Mouse (Mus musculus): ENCODE data around the gene Plekha7. TPM values are rescaled to one million over a fixed set of nuclear protein-coding genes. Genes with fewer than 3 reads are reported as not detected.

Gene Plekha7
- polyA plus RNA-seq, 1 experiment from 2014 or later = 11.8 TPM

DNA sequence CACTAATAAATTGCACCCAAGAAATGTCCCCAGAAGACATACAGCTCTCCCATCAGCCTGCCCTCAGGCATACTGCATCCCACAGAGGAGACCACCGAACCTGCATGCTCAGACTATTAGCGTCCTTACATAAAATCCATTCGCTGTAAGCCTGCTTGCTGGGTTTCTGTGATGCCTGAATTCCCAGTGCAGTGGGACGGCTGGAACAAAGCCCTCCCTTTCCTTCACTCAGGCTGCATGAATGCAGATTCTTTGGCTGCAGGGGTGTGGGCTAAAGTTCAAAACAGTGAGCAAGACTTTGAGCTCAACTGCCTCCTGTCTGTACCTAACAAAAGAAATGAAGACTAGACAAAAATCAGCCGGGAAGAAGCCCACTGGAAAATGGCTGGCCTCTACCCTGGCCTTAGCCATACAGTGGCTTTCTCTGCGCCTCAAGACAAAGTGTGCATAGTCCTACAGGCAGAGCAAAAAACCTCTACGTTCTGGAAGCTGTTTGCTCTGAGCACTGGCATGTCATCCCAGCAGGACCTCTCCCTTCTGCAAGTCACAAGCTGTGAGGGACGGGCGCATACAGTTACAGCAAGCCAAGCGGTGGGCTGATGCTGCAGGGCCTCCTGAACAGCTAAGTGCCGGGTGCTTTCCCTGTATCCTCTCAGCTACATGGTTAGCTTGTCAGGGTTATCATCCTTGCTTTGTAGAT lies 123.7 kb downstream of the Plekha7 start:
- Histone ChIP-seq H3K9ac (ENCODE audit: low read depth, low read length) (no peak overlapping the region), H3K27ac (no peak overlapping the region), H3K9me3 (replicated peaks; ENCODE audit: low read length) (0 out of 2 replicates have a peak, but pooled peaks cover 3% of the 10 kb centered on the region), H3K4me1 (replicated peaks; ENCODE audit: insufficient read depth, low read length) (no peaks in the 10 kb centered on the region), H3K36me3 (ENCODE audit: insufficient read depth, low read length) (no peaks in the 10 kb centered on the region), H3K4me2 (ENCODE audit: low read length) (no peak overlapping the region), H3K4me3 (replicated peaks; ENCODE audit: low read depth, low read length) (no peak overlapping the region), H3K27me3 (ENCODE audit: insufficient read depth, low read length) (no peaks in the 10 kb centered on the region)
- no peak for TF ChIP-seq CTCF (IDR thresholded peaks at IDR 0.05; ENCODE audit: low read depth)
- DNase-seq (ENCODE audit: low spot score) (no peak), ATAC-seq (replicated peaks; ENCODE audit: low FRiP score, low read depth) (no peak)
- 61% methylated on average over 11 of the region's 11 CpGs for WGBS

DNA sequence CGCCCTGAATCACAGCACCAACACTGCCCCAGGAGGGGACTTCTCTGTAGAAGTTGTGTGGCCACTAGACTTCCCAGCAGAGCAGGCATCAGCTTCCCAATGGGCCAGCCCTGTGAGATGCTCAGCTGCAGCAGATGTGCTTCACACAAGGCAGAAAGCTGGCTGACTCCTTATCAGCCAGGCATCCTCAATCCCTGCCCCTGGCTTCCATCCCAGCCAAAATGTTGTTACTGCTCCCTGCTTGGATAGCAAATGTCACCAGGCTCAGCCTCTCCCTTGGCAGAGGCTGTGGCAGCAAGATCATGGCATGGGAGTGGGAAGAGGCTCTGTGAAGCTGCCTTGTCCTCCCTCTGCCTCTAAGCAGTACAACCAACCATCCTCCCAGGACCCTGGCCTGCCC lies 125.7 kb downstream of the Plekha7 start:
- Histone ChIP-seq H3K27me3 (ENCODE audit: insufficient read depth, low read length) (no peaks in the 10 kb centered on the region), H3K27ac (no peak overlapping the region), H3K4me3 (replicated peaks; ENCODE audit: low read depth, low read length) (no peak overlapping the region), H3K4me2 (ENCODE audit: low read length) (no peak overlapping the region), H3K36me3 (ENCODE audit: insufficient read depth, low read length) (no peaks in the 10 kb centered on the region), H3K9me3 (replicated peaks; ENCODE audit: low read length) (no peaks in the 10 kb centered on the region), H3K9ac (ENCODE audit: low read depth, low read length) (no peak overlapping the region), H3K4me1 (replicated peaks; ENCODE audit: insufficient read depth, low read length) (no peaks in the 10 kb centered on the region)
- DNase-seq (ENCODE audit: low spot score) (no peak), ATAC-seq (replicated peaks; ENCODE audit: low FRiP score, low read depth) (no peak)
- TF ChIP-seq CTCF (IDR thresholded peaks at IDR 0.05; ENCODE audit: low read depth) = no peak
- WGBS = 81% methylated on average over 1 of the region's 1 CpGs

DNA sequence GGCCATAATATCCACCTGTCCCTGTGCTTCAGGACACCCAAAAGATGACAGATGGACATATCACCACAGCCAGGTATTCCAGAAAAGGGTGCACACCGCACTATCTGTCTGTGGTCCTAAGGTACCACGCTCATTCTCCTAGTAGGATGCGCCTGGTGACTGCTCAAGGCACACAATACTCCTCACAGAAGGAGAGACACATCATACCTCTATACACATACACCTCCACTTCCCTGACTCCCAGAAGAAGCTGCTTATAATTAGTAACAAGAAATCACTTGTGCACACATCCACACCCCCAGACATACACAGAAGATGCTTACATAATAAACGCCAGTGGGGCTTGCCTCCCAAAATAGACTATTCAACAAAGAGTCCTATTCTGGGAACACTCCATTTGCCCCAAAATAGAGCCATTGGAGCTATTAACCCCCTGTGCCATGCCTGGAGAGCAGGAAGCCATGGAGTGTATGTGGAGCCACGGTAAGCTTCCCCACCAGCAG lies 126.7 kb downstream of the Plekha7 start:
- TF ChIP-seq CTCF (IDR thresholded peaks at IDR 0.05; ENCODE audit: low read depth) = no peak
- H3K27ac ChIP-seq = no peak overlapping the region
- no peaks in the 10 kb centered on the region for H3K9me3 ChIP-seq (replicated peaks; ENCODE audit: low read length)
- H3K4me3 ChIP-seq (replicated peaks; ENCODE audit: low read depth, low read length) = no peak overlapping the region
- no peak overlapping the region for H3K4me2 ChIP-seq (ENCODE audit: low read length)
- H3K27me3 ChIP-seq (ENCODE audit: insufficient read depth, low read length) = no peaks in the 10 kb centered on the region
- no peaks in the 10 kb centered on the region for H3K36me3 ChIP-seq (ENCODE audit: insufficient read depth, low read length)
- ATAC-seq (replicated peaks; ENCODE audit: low FRiP score, low read depth) (no peak), DNase-seq (ENCODE audit: low spot score) (no peak)
- WGBS = 89% methylated on average over 5 of the region's 5 CpGs
- no peak overlapping the region for H3K9ac ChIP-seq (ENCODE audit: low read depth, low read length)
- no peaks in the 10 kb centered on the region for H3K4me1 ChIP-seq (replicated peaks; ENCODE audit: insufficient read depth, low read length)

DNA sequence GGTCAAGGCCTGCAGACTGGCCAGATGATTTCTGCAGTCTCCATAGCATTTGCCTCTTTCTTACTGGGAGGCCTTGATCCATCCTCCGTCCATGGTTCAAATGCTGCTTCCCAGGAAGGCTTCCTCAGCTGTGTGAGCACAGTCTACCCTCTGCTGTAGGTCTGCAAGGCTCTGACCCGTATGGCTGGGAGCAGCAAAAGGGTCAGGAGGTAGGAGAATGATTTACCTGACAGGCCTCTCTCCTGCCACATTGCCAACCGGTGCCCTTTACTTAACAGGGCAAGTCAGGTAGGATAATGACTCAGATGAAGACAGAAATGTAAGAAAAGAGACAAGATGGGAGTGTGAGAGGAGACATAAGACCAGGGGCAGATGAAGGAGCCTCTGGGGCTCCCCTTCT lies 129.3 kb downstream of the Plekha7 start:
- Histone ChIP-seq H3K9me3 (replicated peaks; ENCODE audit: low read length) (no peaks in the 10 kb centered on the region), H3K4me3 (replicated peaks; ENCODE audit: low read depth, low read length) (no peak overlapping the region), H3K4me2 (ENCODE audit: low read length) (no peak overlapping the region), H3K27me3 (ENCODE audit: insufficient read depth, low read length) (no peaks in the 10 kb centered on the region), H3K4me1 (replicated peaks; ENCODE audit: insufficient read depth, low read length) (no peaks in the 10 kb centered on the region), H3K36me3 (ENCODE audit: insufficient read depth, low read length) (no peaks in the 10 kb centered on the region), H3K27ac (no peak overlapping the region), H3K9ac (ENCODE audit: low read depth, low read length) (no peak overlapping the region)
- WGBS = 52% methylated on average over 3 of the region's 3 CpGs
- ATAC-seq (replicated peaks; ENCODE audit: low FRiP score, low read depth) (0 out of 2 replicates have a peak, but pooled peaks have one; percentile 17), DNase-seq (ENCODE audit: low spot score) (no peak)
- TF ChIP-seq CTCF (IDR thresholded peaks at IDR 0.05; ENCODE audit: low read depth) = no peak

DNA sequence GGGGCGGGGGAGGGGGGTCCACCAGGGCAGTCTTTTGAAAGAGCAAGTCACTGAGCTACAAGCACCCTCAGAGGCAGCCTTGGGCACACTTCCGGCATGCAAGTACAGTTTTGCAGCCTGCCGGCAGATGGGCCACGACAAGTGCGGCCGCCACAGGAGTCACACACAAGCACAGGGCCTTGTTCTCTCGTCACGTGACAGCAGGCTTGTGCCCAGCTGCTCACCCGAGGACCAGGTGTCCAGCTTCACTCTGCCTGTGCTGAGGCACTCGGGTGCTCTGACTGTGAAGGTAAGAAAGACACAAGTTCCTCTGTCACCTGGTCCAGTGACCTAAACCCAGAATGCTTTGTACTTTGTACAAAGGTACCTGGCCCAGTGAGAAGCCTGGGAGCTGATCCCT lies 135.4 kb downstream of the Plekha7 start:
- H3K9ac ChIP-seq (ENCODE audit: low read depth, low read length) = no peak overlapping the region
- WGBS = 65% methylated on average over 10 of the region's 10 CpGs
- no peaks in the 10 kb centered on the region for H3K36me3 ChIP-seq (ENCODE audit: insufficient read depth, low read length)
- ATAC-seq (replicated peaks; ENCODE audit: low FRiP score, low read depth) (no peak), DNase-seq (ENCODE audit: low spot score) (no peak)
- no peak overlapping the region for H3K4me2 ChIP-seq (ENCODE audit: low read length)
- H3K4me1 ChIP-seq (replicated peaks; ENCODE audit: insufficient read depth, low read length) = no peaks in the 10 kb centered on the region
- H3K27ac ChIP-seq = no peak overlapping the region
- TF ChIP-seq CTCF (IDR thresholded peaks at IDR 0.05; ENCODE audit: low read depth) = no peak
- H3K27me3 ChIP-seq (ENCODE audit: insufficient read depth, low read length) = no peaks in the 10 kb centered on the region
- H3K9me3 ChIP-seq (replicated peaks; ENCODE audit: low read length) = no peaks in the 10 kb centered on the region
- no peak overlapping the region for H3K4me3 ChIP-seq (replicated peaks; ENCODE audit: low read depth, low read length)

DNA sequence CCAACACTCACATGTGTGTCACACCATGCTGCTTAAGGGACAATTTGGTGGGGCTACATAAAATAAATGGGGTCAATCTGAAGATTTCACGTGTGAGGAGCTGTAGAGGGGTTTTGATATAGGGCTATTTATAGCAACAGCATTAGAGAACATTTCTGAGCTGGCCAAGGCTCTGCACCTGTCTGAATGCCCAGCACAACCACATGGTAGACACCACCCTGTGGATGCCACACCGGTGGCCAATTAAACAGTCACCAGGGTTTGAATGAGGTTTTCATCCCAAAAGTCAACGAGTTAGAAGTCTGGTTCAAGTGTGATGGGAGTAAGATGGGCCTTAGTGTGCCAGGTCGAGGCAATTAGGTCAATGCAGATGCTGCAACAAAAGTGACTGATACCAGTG lies 138.8 kb downstream of the Plekha7 start:
- Histone ChIP-seq H3K4me3 (replicated peaks; ENCODE audit: low read depth, low read length) (no peak overlapping the region), H3K4me2 (ENCODE audit: low read length) (no peak overlapping the region), H3K9ac (ENCODE audit: low read depth, low read length) (no peak overlapping the region), H3K4me1 (replicated peaks; ENCODE audit: insufficient read depth, low read length) (no peaks in the 10 kb centered on the region), H3K27ac (no peak overlapping the region), H3K9me3 (replicated peaks; ENCODE audit: low read length) (no peaks in the 10 kb centered on the region), H3K27me3 (ENCODE audit: insufficient read depth, low read length) (no peaks in the 10 kb centered on the region), H3K36me3 (ENCODE audit: insufficient read depth, low read length) (no peaks in the 10 kb centered on the region)
- 79% methylated on average over 4 of the region's 4 CpGs for WGBS
- DNase-seq (ENCODE audit: low spot score) (no peak), ATAC-seq (replicated peaks; ENCODE audit: low FRiP score, low read depth) (no peak)
- no peak for TF ChIP-seq CTCF (IDR thresholded peaks at IDR 0.05; ENCODE audit: low read depth)

All from kidney, postnatal 0 days (tissue).